Mouse (Mus musculus): ENCODE measurements at regions not wholly inside any gene's neighbourhood (a gene's known extent, or its start where the extent isn't known, plus 50 kb on each side); places are given as distances from the start of the nearest gene placed in this dataset.

DNA sequence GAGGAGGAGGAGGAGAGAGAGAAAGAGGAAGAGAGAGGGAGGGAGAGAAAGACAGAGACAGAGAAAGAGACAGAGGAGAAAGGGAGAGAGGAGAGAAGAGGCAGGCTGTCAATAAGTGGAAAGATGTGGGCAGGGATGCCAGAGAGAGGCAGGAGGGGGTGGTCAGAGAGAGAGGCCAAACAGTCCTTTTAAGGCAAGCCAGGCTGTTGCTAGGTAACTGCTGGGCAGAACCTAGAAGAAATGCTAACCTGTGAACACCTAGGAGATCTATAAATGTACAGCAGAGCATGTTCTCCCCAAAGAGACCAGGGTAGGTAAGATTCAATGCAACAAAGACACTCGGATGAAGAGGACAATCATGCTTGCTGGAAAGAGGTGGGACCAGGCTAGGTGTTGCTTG, 417.9 kb upstream of the Gm10131 start:
- TF ChIP-seq CTCF (IDR thresholded peaks at IDR 0.05; ENCODE audit: low read depth, low read length): no peak
- no peak for TF ChIP-seq POLR2A (IDR thresholded peaks at IDR 0.05; ENCODE audit: extremely low read depth, insufficient read depth, low read length)
